Mouse (Mus musculus): ENCODE data around the gene Nav3.
"Not testable (repeated sequence)": the region's sequence is repeated elsewhere in the genome, so short reads cannot be mapped to it uniquely, and the experiment has no call there.

DNA sequence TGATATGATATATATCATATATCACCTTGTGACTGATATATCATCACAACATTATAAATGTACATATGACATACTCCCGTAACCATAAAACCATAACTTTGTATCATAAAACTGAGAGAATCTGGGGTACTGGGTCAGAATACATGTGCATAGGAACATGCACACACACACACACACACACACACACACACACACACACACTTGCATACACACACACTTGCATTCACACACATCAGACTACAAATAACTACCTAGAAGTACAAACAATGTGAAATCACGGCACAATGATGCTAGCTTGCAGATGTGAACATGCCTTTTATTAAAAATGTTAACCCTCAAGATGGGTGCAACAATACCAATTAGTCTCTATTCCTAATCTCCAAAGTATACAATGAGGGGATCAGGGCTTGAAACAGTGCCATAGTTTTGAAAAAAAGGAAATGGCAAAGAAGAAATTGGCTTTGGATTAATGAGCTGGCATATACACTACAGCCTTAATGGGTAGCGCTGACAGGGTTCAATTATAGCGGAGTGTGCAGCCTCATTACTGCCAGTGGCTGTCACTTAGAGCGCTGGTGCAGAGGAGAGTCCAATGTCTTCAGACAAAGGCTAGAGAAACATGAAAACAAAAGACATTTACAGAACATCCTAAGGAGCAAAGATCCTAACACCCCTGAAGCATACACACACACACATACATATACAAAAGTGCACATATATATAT, 72.3 kb downstream of the Nav3 start:
- not testable (repeated sequence) for TF ChIP-seq CTCF (IDR thresholded peaks at IDR 0.05; ENCODE audit: low read depth); EP300 (optimal IDR thresholded peaks at IDR 0.05)
